Mouse (Mus musculus): ENCODE results near the gene Hsdl1.
A peak's percentile ranks its signal among the peaks of the same experiment; 100 is the strongest.

Gene Hsdl1

GRCm38 (mm10) chr8:119580441-119581161 is 5.6 kb upstream of the Hsdl1 start:
- no peak for DNase-seq (ENCODE audit: low read depth, low spot score)

DNA sequence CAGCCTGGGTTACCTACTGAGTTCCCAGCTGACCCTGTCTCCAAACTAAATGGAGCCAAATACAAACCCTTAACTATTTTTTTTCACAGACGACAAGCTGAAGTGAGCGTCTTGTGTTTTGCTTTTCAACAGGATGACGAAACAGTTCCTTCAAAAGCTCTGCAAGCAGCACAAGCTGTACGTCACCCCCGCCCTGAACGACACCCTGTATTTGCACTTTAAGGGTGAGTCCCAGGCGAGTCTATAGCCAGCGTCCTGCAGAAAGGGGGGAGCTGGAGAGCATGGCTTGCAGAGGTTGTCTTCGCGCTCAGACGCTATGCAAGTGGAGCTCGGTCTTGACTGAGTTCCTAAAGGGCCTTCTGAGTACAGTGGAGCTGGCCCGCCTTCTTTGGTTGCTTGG is 4.1 kb upstream of the Hsdl1 start:
- DNase-seq (ENCODE audit: low read depth, low spot score): no peak

DNA sequence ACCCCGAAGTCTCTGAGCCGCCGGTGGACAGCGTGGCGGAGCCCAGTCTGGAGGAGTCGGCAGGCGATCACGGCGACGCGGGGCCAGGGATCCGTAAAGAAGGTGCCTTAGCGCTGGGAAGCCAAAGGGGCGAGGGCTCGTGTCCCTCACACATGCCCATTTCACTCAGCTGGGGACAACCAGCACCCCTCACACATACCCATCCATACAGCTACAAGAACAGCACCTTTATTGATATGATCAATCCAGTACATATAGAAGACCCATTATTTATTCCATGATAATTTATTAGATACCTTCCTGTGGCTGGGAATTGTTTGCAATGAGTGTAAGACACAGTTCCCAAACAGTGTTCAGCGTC is 363 bp upstream of the Hsdl1 start:
- no peak for DNase-seq (ENCODE audit: low read depth, low spot score)

GRCm38 (mm10) chr8:119572411-119572810 is 2.6 kb downstream of the Hsdl1 start:
- DNase-seq (ENCODE audit: low read depth, low spot score): no peak

- no peak for DNase-seq (ENCODE audit: low read depth, low spot score)
Observed at GRCm38 (mm10) chr8:119571135-119571534, 3.8 kb downstream of the Hsdl1 start.

- no peak for DNase-seq (ENCODE audit: low read depth, low spot score)
Observed at GRCm38 (mm10) chr8:119569881-119570280, 5.1 kb downstream of the Hsdl1 start.

DNA sequence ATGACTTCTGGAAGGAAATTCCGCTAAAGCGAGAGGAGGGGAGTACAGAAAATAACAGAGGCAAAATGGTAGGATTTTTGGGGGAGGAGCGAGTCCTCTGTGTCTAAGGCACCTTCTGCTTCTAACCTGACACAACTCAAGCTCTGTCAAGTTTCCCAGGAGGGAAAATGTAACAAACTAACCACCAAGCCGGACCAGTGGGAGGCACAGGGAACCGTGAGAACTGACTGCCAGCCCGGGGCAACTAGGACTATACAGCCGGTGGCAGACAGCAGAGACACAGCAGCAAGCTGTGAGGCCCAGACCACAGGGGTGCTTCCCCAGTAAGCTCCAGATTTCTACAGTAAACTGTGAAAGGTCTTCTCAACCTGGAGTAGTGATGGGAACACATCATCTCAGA is 6.0 kb downstream of the Hsdl1 start:
- no peak for DNase-seq (ENCODE audit: low read depth, low spot score)

DNA sequence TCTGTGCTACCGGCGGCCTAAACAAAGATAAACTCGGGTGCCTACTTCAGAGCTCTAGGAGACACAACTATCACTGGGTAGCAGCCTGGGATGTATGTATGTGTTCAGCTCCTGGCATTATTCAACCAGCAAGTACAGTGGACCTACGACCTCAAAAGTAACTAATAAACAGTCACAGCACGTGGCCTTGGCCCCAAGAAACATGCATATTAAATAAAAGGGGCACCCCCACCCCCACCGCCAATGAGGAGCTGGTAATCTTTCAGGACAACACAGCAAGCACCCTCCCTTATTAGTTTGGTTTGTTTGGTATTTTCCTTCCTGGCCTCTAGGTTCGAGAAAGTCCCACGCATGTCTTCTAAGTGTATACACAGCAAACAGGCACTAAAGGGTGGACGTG is 6.7 kb downstream of the Hsdl1 start:
- DNase-seq (ENCODE audit: low read depth, low spot score): no peak

DNA sequence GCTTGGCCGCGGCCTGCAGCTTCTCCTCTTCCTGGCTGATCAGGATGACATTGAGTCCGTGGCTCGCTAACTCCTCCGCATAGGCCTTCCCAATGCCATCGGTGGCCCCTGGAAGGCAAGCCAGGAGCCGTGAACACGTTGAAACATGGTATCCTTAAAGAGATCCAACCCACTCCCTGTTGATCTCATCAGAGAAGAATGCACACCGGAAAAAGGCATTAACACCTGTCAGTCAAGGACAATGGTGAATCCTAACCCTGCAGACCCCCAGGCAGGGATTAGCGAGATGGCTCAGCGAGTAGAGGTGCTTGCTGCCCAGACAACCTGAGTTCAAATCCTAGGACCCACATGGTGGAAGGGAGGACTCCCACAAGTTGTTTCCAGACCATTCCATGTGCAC is 8.6 kb downstream of the Hsdl1 start:
- no peak for DNase-seq (ENCODE audit: low read depth, low spot score)

GRCm38 (mm10) chr8:119563849-119564251 is 11.1 kb downstream of the Hsdl1 start:
- DNase-seq (ENCODE audit: low read depth, low spot score): no peak

- DNase-seq (ENCODE audit: low read depth, low spot score): no peak
Observed at GRCm38 (mm10) chr8:119559402-119559720, 15.6 kb downstream of the Hsdl1 start.

DNA sequence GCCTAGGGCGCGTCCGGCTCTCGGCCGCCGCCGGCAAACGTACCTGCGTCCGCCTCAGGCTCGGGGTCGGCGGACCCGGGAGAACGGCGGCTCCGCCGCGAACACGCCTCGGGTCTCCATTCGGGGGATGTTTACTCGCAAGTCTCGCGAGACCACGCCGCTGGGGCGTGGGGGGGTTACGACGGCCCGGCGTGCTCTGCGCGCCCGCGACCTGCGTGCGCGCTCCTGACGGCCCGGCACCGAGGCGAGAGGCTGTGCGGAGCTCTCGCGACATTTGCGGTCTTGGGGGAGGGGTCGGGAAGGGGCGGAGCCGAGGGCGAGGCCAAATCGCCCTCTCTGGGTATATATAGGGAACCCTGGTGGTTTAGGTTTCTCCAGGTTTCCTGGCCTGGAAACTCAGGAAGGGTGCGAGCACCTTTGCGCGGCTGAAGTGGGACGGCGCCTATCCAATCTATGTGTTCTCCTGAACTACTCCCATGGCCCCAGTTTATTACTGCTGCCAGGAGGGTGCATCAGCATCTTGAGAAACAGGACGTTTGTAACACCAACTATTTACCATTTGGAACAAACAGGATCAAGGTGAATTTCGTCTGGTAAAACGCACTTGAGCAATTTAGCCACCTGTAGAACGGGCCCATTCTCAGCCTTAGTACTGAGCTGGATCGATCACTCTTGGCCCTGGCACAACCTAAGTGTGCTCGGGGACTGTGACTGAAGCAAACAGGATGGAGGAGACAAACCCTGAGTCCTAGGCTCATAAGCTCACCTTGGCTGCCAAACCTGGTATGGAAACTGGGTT is 16.2 kb downstream of the Hsdl1 start, which contains the start of gene Mbtps1:
Gene Mbtps1, minus strand, starts transcription at position 133 of the 799 bp plus-strand sequence.
- DNase-seq (ENCODE audit: low read depth, low spot score): peak; percentile 100

GRCm38 (mm10) chr8:119557821-119558602 is 17.0 kb downstream of the Hsdl1 start:
- DNase-seq (ENCODE audit: low read depth, low spot score): peak; percentile 85

- no peak for DNase-seq (ENCODE audit: low read depth, low spot score)
Observed at GRCm38 (mm10) chr8:119557132-119557531, 17.9 kb downstream of the Hsdl1 start.

GRCm38 (mm10) chr8:119555861-119556260 is 19.1 kb downstream of the Hsdl1 start:
- DNase-seq (ENCODE audit: low read depth, low spot score): no peak

DNA sequence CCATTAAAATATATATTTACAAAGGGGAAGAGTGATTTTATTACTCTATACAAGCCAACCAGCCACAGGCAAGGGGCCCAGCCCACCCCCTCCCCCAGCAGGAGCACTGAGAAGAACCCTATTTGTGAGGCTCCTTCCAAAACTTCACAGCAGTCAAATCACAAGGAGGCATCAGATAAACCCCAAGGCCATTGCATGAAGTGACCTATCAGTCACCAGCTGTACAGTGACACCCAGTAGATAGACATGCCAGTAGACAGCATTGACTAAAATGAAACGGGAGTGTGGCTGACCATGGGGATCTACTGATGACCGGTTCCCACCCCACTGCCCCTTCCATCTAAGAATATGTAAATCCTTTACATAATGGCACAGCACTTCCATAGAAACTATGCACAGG is 22.0 kb downstream of the Hsdl1 start:
- no peak for DNase-seq (ENCODE audit: low read depth, low spot score)

DNA sequence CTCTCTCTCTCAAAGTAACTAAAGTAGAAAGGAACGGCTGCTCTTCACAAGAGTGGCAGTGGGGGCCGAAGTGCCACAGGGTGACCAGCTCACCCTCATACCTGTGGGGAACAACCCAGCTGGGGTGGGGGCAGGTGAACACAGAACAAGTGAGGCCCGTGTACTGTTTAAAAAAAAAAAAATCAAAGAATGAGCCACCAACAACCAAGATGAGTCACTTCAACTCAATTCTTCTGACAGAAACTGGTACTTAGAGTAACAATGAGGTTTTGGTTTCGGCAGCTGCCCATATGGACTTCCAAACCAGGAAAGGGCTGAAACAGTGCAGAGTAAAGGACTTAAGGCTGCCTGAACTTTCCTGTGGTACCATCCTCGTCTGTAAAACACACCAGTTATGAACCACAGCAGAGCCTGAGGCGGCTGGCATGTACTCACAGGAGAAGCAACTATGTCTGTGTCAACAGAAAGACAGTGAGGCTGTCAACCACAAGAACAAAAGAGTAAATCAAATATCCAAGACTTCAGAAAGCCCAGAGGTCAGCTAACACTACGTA is 26.3 kb downstream of the Hsdl1 start:
- DNase-seq (ENCODE audit: low read depth, low spot score): no peak

- DNase-seq (ENCODE audit: low read depth, low spot score): no peak
Observed at GRCm38 (mm10) chr8:119547019-119547691, 27.8 kb downstream of the Hsdl1 start.

DNA sequence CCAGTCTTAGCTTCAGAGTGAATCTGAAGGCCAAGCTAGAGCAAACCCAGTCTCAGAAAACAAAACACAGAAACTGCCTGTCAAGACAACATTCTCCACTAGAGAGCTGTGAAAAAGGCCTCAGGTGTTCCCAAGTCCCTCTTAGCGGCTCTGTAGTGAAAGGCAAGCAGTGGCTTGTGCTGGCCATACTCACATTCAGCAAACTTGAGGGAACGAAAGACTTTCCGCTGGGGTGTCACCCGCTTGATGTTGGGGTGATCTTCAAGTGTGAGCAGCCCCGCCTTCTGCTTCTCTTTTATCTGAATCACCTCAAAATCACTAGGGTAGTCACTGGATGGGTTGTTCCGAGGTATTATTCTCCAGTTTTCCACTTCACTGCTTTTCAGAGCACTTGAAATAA is 29.2 kb downstream of the Hsdl1 start:
- no peak for DNase-seq (ENCODE audit: low read depth, low spot score)

GRCm38 (mm10) chr8:119545180-119545579 is 29.8 kb downstream of the Hsdl1 start:
- no peak for DNase-seq (ENCODE audit: low read depth, low spot score)

GRCm38 (mm10) chr8:119544606-119545005 is 30.4 kb downstream of the Hsdl1 start:
- no peak for DNase-seq (ENCODE audit: low read depth, low spot score)

DNA sequence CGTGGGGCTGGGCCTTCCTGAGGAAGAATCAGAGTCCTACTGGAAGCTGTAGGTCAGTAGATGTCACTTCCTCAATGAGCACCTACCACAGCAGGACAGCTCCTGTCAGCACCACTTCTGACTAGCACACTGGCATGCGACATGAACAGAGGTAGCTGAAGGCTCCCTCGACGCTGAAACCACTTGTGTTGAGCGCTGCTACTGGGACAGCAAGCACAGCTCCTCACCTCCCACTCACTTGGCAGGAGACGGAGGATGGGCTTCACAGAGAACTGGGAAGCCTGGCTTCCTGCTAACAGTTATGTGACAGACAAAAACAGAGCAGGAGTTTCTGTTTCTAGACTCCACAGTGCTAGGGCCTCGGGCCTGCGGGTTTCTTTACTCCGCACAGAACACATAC is 43.0 kb downstream of the Hsdl1 start:
- DNase-seq (ENCODE audit: low read depth, low spot score): no peak
